In genomic region chr17:44640910-44641309, GRCm38 (mm10) we compare ENCODE assay signal across 19 mouse cellular contexts.
"Had no signal": no experiment of that assay in that cellular context is flagged by ENCODE, and none has a peak within 500 bp of the region (broad histone marks: within the 10 kb centered on the region; RNA-seq: fewer than 3 reads in every experiment).

No protein-coding gene starts in this region.

- H3K4me3 ChIP-seq: midbrain, embryonic 10.5 days; midbrain, embryonic 12.5 days; myocyte; neural tube, embryonic 13.5 days; neural tube, embryonic 15.5 days had no signal

- DNase-seq: lung, adult 18-20 months; lung, embryonic 14.5 days; lung, postnatal 10 days; midbrain, embryonic 14.5 days; retina, postnatal 1 day; right cerebral cortex, adult 18-20 months; right cerebral cortex, postnatal 25 days; right cerebral cortex, postnatal 4 days; spleen, adult 18-20 months; thymus, adult 18-20 months; thymus, postnatal 14 days; thymus, postnatal 36 days had no signal

- H3K9me3 ChIP-seq: midbrain, embryonic 10.5 days; midbrain, embryonic 12.5 days; neural tube, embryonic 13.5 days; neural tube, embryonic 15.5 days had no signal

- H3K36me3 ChIP-seq: midbrain, embryonic 10.5 days; midbrain, embryonic 12.5 days; neural tube, embryonic 13.5 days; neural tube, embryonic 15.5 days had no signal

- H3K27me3 ChIP-seq: midbrain, embryonic 12.5 days; neural tube, embryonic 13.5 days; neural tube, embryonic 15.5 days had no signal

- H3K27ac ChIP-seq: macrophage; midbrain, embryonic 10.5 days; midbrain, embryonic 12.5 days; neural tube, embryonic 13.5 days; neural tube, embryonic 15.5 days had no signal

- ATAC-seq: midbrain, embryonic 16.5 days had no signal

- H3K9ac ChIP-seq: lung, embryonic 14.5 days; midbrain, embryonic 12.5 days; neural tube, embryonic 13.5 days; neural tube, embryonic 15.5 days had no signal
